Mouse (Mus musculus) hematopoietic stem cell, adult 5-6 weeks (primary cell): ENCODE measurements around the gene Kif21b. TPM values are rescaled to one million over a fixed set of nuclear protein-coding genes. Genes with fewer than 3 reads are reported as not detected.

Experiments used
- ATAC-seq, 2 experiments: fragments of 125-278 bp in 1 of 2; replicated peaks in 1 of 2; 2 replicates each; pipeline ENCODE4 v1.8.0; 2016 to 2017; ENCODE audit warnings: inconsistent platforms in 2 of 2, mild to moderate bottlenecking in 2 of 2, moderate number of reproducible peaks in 2 of 2, low read depth in 1 of 2, moderate TSS enrichment in 1 of 2; ENCODE audit not compliant: low FRiP score in 2 of 2, poor library complexity in 2 of 2, severe bottlenecking in 2 of 2, insufficient read depth in 1 of 2, low TSS enrichment in 1 of 2
- total RNA-seq: library from RNA; stranded (forward); fragments of 172-1452, 232-1000 nt; gene quantifications from 2 replicates; pipeline ENCODE4 v1.2.3, GENCODE M21; 2017

Kif21b gene
- total RNA-seq, 1 experiment from 2014 or later: 19.9 TPM

- ATAC-seq: peak; percentile 79 to 85
Observed at GRCm38 (mm10) chr1:136139990-136140640, 8.9 kb downstream of the Kif21b start.

GRCm38 (mm10) chr1:136141176-136141950 lies 10.2 kb downstream of the Kif21b start:
- ATAC-seq: peak in 1 of 2 experiments; percentile 31; a peak in 1 of 4 replicates

- ATAC-seq: no peak
Observed at GRCm38 (mm10) chr1:136142336-136142735, 11.1 kb downstream of the Kif21b start.

- no peak for ATAC-seq
Observed at GRCm38 (mm10) chr1:136143514-136143913, 12.3 kb downstream of the Kif21b start.

- ATAC-seq: no peak
Observed at GRCm38 (mm10) chr1:136149702-136150101, 18.5 kb downstream of the Kif21b start.

- ATAC-seq: no peak
Observed at GRCm38 (mm10) chr1:136151371-136151770, 20.2 kb downstream of the Kif21b start.

- ATAC-seq: no peak; a peak in 1 of 4 replicates
Observed at GRCm38 (mm10) chr1:136156304-136156703, 25.1 kb downstream of the Kif21b start.

- ATAC-seq: no peak
Observed at GRCm38 (mm10) chr1:136156951-136157350, 25.8 kb downstream of the Kif21b start.

- 0 out of 4 replicates have a peak, but pooled peaks of 1 of the 2 experiments have one; percentile 21 for ATAC-seq
Observed at GRCm38 (mm10) chr1:136159830-136160229, 28.6 kb downstream of the Kif21b start.

- no peak for ATAC-seq
Observed at GRCm38 (mm10) chr1:136160297-136160696, 29.1 kb downstream of the Kif21b start.

GRCm38 (mm10) chr1:136160930-136161329 lies 29.7 kb downstream of the Kif21b start:
- no peak for ATAC-seq

- ATAC-seq: no peak
Observed at GRCm38 (mm10) chr1:136161333-136161921, 30.2 kb downstream of the Kif21b start.

GRCm38 (mm10) chr1:136165436-136165835 lies 34.2 kb downstream of the Kif21b start:
- ATAC-seq: no peak

- no peak for ATAC-seq
Observed at GRCm38 (mm10) chr1:136167657-136168056, 36.5 kb downstream of the Kif21b start.

- ATAC-seq: peak; percentile 61 to 82
Observed at GRCm38 (mm10) chr1:136170109-136170508, 38.9 kb downstream of the Kif21b start.

GRCm38 (mm10) chr1:136172696-136173095 lies 41.5 kb downstream of the Kif21b start:
- no peak for ATAC-seq

- peak; percentile 54 to 62 for ATAC-seq
Observed at GRCm38 (mm10) chr1:136174101-136174606, 43.0 kb downstream of the Kif21b start.

- peak; percentile 29 to 51; a peak in 3 of 4 replicates for ATAC-seq
Observed at GRCm38 (mm10) chr1:136175183-136175582, 44.0 kb downstream of the Kif21b start.
